Mouse (Mus musculus) embryonic facial prominence, embryonic 15.5 days (tissue): ENCODE data around the gene Itpkb. TPM values are rescaled to one million over a fixed set of nuclear protein-coding genes. Genes with fewer than 3 reads are reported as not detected.

Experiments
- ATAC-seq: fragments of 200-750 bp; cut with Nextera tagmentation; 2 replicates; pipeline ENCODE4 v1.8.0; 2017; ENCODE audit warnings: low read depth, moderate TSS enrichment; ENCODE audit not compliant: insufficient number of reproducible peaks, low FRiP score, low TSS enrichment
- H3K27ac ChIP-seq: fragments of 300-500 bp; sonication (generic); replicated peaks from 2 replicates; pipeline ENCODE4 v1.5.1; 2015; ENCODE audit warnings: mild to moderate bottlenecking, inconsistent platforms
- H3K27me3 ChIP-seq: fragments of 300-500 bp; sonication (generic); 2 replicates; pipeline ENCODE4 v1.6.1; 2015; ENCODE audit warnings: inconsistent platforms
- H3K36me3 ChIP-seq: fragments of 300-500 bp; sonication (generic); 2 replicates; pipeline ENCODE4 v1.6.1; 2015; ENCODE audit warnings: mild to moderate bottlenecking, inconsistent platforms
- H3K4me1 ChIP-seq: fragments of 300-500 bp; sonication (generic); 2 replicates; pipeline ENCODE4 v1.6.1; 2015; ENCODE audit warnings: inconsistent platforms
- H3K4me2 ChIP-seq: fragments of 300-500 bp; sonication (generic); replicated peaks from 2 replicates; pipeline ENCODE4 v1.6.1; 2015; ENCODE audit warnings: mild to moderate bottlenecking, inconsistent platforms
- H3K4me3 ChIP-seq: fragments of 300-500 bp; sonication (generic); replicated peaks from 2 replicates; pipeline ENCODE4 v1.5.1; 2015; ENCODE audit warnings: mild to moderate bottlenecking, inconsistent platforms
- H3K9ac ChIP-seq: fragments of 300-500 bp; sonication (generic); 2 replicates; pipeline ENCODE4 v1.6.1; 2015; ENCODE audit warnings: inconsistent platforms
- H3K9me3 ChIP-seq: fragments of 300-500 bp; sonication (generic); replicated peaks from 2 replicates; pipeline ENCODE4 v1.6.1; 2016; ENCODE audit warnings: inconsistent platforms
- WGBS: fragments of 180-500 bp; shearing (Covaris S2); methylation state at CpG from one replicate; pipeline ENCODE4 v1.1.7; 2015; 5-methylcytosine and 5-hydroxymethylcytosine counted together
- polyA plus RNA-seq: library from polyadenylated mRNA; unstranded; fragments of >200 nt; fragmentation: Nextera tagmentation; extraction: Ambion mirVana; gene quantifications from 2 replicates; pipeline ENCODE4 v1.2.1, GENCODE M21; 2015

Itpkb gene
- polyA plus RNA-seq, 1 experiment from 2014 or later = 13.5 TPM

DNA sequence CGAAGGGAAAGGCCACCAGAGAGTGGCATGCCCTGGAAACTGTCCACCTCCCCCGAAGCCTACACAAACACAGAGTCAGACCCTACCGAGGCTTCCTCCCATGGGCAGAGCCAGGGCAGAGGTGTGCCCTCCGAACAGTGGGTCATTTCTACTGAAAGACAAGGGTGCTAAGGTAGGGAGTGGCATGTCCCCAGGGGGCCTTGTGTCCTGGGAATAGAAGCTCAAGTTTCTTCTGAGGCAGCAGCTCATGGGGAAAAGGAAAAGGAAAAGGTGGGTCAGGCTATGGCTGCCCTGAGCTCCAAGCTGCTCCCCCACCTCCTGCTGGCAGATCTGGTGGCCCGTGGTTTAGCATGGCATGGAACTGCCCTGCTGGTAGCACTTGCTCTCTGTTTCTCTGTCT lies 79.5 kb downstream of the Itpkb start:
- Histone ChIP-seq H3K4me2 (no peak overlapping the region), H3K9ac (no peak overlapping the region), H3K27me3 (no peaks in the 10 kb centered on the region), H3K9me3 (no peaks in the 10 kb centered on the region), H3K4me3 (no peak overlapping the region), H3K36me3 (0 out of 2 replicates have a peak, but pooled peaks cover 10% of the 10 kb centered on the region), H3K4me1 (peaks cover 53% of the 10 kb centered on the region), H3K27ac (no peak overlapping the region)
- 63% methylated on average over 5 of the region's 5 CpGs for WGBS
- no peak for ATAC-seq

DNA sequence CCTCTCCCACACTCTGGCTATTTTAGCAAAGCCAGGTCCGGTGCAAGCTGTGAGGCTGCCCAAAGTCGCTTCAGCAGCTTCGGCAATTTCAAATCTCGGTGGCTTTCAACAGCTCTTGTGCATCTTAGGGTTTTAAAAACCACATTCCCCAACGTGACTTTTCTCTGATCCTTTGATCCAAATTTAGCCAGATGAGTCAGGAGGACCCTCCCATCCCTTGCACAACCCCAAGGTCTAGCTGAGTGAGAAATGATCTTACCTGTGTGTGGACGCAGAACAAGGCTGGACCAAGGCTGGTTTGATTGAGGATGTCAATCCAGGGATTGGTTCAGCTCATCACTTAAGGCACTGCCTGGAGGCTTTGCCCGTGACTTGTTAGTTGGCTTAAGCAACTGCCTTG lies 80.0 kb downstream of the Itpkb start:
- H3K4me1 ChIP-seq = peaks cover 48% of the 10 kb centered on the region
- no peak overlapping the region for H3K4me3 ChIP-seq
- no peak overlapping the region for H3K9ac ChIP-seq
- peaks cover 16% of the 10 kb centered on the region; the same call in 1 of the 2 replicates for H3K36me3 ChIP-seq
- no peaks in the 10 kb centered on the region for H3K27me3 ChIP-seq
- H3K27ac ChIP-seq = no peak overlapping the region
- WGBS = 46% methylated on average over 7 of the region's 7 CpGs
- no peak overlapping the region for H3K4me2 ChIP-seq
- H3K9me3 ChIP-seq = no peaks in the 10 kb centered on the region
- ATAC-seq = no peak

DNA sequence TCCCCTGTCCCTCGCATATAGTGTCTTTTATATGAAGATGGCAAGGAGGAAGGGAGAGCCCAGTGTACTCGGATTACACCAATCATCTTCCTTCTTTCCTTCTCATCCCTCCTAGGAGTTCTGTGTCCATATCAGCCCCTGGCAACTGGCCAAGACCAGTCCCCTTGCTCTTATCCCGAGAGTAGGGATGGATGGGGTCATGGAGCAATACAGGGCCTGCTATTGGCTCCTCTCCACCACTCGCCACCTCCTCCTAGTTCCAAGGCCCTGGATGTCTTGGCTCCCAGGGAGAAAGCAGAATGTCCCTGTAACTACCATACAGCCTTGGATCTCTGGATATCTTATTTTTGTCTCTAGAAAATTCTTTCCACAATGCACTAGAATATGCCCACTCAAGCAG lies 84.8 kb downstream of the Itpkb start:
- Histone ChIP-seq H3K27ac (no peak overlapping the region), H3K4me2 (no peak overlapping the region), H3K4me1 (peaks cover 8% of the 10 kb centered on the region; the same call in 1 of the 2 replicates), H3K9me3 (no peaks in the 10 kb centered on the region), H3K9ac (no peak overlapping the region), H3K4me3 (no peak overlapping the region), H3K27me3 (no peaks in the 10 kb centered on the region), H3K36me3 (peaks cover 49% of the 10 kb centered on the region)
- ATAC-seq = no peak
- WGBS = 67% methylated on average over 4 of the region's 4 CpGs

DNA sequence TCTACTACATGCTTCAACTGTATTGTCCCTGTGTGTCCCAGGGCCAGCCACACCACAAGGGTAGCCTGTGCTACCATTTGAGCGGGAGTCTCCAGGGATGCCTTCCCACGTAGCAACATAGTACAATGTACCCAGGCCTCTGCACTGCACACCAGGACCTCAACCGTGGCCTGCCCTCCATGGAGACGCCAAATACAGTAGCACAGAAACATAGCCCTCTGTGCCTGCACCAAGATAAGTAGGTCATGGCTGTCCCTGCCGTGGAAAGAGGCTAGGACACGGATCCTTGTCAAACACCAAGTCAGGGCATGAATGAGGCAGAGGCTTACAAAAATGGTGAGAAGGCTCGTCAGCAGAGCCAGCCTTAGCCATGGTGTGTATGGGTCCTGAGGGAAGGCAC lies 85.6 kb downstream of the Itpkb start:
- Histone ChIP-seq H3K36me3 (peaks cover 56% of the 10 kb centered on the region), H3K4me3 (no peak overlapping the region), H3K4me2 (no peak overlapping the region), H3K9ac (no peak overlapping the region), H3K27me3 (no peaks in the 10 kb centered on the region), H3K9me3 (no peaks in the 10 kb centered on the region), H3K27ac (no peak overlapping the region), H3K4me1 (0 out of 2 replicates have a peak, but pooled peaks cover 4% of the 10 kb centered on the region)
- ATAC-seq = no peak
- WGBS = 89% methylated on average over 7 of the region's 7 CpGs

DNA sequence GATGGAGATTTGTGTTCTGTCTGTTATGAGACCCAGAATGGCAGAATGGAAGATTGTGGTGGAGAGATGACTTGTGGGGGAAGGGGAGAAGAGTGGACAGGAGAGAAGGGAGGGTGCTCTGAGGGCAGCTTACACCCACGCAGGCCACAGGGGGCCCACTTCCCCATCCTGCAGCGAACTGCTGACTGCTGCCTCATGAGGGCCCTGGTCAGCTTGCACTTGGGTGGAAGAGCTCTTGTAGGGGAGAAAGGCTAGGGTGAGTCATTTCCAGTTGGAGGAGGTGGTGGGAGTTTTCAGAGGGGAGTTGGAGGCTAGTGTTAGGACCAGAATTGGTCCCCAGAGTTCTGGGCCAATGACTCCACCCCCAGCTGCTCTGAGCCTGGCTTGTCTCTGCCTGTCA lies 86.8 kb downstream of the Itpkb start:
- Histone ChIP-seq H3K9ac (no peak overlapping the region), H3K36me3 (peaks cover 62% of the 10 kb centered on the region), H3K4me2 (no peak overlapping the region), H3K4me3 (no peak overlapping the region), H3K9me3 (no peaks in the 10 kb centered on the region), H3K27me3 (no peaks in the 10 kb centered on the region), H3K4me1 (peaks cover 12% of the 10 kb centered on the region), H3K27ac (no peak overlapping the region)
- ATAC-seq = no peak
- WGBS = 64% methylated on average over 2 of the region's 2 CpGs

DNA sequence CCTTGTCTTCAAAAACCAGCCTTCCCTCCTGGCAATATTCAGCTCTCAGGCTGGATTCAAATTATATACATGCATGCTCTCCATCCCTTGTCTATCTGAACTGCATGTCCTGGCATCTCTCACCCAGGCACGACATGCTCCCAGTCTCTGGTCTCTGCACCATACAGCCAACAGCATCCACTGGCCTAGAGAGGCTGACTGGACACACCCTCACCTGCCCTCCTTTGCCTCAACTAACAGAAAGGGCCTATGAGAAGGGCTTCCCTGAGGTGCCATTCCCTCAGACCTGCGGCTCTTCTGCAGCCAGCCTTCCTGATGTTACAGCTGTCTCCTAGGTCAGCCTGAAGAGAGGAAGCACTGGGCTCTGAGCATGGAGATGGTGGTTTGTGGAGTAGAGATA lies 88.8 kb downstream of the Itpkb start:
- H3K9me3 ChIP-seq = no peaks in the 10 kb centered on the region
- H3K27ac ChIP-seq = no peak overlapping the region
- no peak overlapping the region for H3K9ac ChIP-seq
- peaks cover 53% of the 10 kb centered on the region for H3K36me3 ChIP-seq
- no peak for ATAC-seq
- no peak overlapping the region for H3K4me3 ChIP-seq
- WGBS = 93% methylated on average over 2 of the region's 2 CpGs
- H3K4me2 ChIP-seq = no peak overlapping the region
- H3K27me3 ChIP-seq = no peaks in the 10 kb centered on the region
- peaks cover 14% of the 10 kb centered on the region for H3K4me1 ChIP-seq

DNA sequence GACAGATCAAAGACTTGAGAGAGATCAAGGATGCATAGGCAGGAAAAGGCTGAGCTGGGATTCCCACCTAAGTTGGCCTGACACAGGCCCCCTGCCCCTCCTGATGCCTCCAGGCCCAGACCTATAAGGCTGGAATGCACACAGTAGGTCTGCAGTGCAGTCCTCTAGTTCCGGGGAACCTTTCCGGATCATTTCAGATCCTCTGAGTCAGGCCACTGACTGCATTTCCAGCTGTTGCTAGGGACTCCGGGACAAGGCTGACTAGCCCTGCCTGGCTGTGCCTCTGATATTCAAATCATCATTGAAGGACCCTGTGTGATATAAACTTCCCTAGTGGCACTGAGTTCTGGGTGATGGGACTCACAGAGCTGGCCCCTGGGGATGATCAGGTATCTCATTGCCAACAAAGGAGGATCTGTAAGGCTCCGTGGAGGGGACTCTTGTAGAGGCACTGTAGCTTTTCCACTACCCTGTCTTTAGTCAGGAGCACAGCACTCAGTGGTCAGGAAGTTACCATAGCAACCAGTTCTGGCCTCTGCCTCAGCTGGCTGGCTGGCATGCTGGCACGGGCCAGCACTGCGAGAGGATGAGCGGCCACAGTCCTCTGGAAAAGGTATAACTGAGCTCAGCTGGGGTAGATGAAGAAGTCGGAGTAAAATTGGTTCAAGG lies 90.3 kb downstream of the Itpkb start:
- WGBS = 61% methylated on average over 8 of the region's 8 CpGs
- Histone ChIP-seq H3K9ac (no peak overlapping the region), H3K4me1 (peaks cover 14% of the 10 kb centered on the region), H3K9me3 (no peaks in the 10 kb centered on the region), H3K27ac (no peak overlapping the region), H3K27me3 (no peaks in the 10 kb centered on the region), H3K4me2 (no peak overlapping the region), H3K36me3 (peaks cover 53% of the 10 kb centered on the region), H3K4me3 (no peak overlapping the region)
- ATAC-seq = no peak

DNA sequence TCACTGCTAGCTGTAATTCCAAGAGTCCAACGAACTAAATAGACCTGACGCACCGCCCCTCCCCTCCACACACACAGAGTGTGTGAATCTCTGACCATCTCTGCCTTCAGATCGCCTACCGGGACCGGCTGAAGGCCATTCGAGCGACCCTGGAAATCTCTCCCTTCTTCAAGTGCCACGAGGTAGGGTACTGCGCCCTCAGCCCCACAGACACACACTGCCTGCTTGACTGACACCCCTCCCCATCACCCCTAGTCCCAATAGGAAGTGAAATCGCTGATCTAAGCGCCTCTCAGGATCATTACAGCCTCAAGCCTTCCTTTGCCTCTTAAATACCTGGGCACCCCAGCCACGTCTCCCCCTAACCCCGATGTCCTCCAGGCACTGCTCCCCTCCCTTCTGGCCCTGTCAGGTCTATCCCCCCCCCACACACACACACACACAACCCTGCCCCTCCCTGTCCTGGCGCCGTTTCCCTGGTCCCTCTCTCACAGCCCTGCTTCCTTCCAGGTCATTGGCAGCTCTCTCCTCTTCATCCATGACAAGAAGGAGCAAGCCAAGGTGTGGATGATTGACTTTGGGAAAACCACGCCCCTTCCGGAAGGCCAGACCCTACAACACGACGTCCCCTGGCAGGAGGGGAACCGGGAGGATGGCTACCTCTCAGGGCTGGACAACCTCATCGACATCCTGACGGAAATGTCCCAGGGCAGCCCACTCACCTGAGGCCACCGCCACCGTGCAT lies 91.1 kb downstream of the Itpkb start:
- Histone ChIP-seq H3K36me3 (peaks cover 46% of the 10 kb centered on the region), H3K4me3 (no peak overlapping the region), H3K27me3 (no peaks in the 10 kb centered on the region), H3K4me2 (no peak overlapping the region), H3K9ac (no peak overlapping the region), H3K27ac (no peak overlapping the region), H3K9me3 (no peaks in the 10 kb centered on the region), H3K4me1 (peaks cover 14% of the 10 kb centered on the region)
- no peak for ATAC-seq
- 62% methylated on average over 25 of the region's 25 CpGs for WGBS

DNA sequence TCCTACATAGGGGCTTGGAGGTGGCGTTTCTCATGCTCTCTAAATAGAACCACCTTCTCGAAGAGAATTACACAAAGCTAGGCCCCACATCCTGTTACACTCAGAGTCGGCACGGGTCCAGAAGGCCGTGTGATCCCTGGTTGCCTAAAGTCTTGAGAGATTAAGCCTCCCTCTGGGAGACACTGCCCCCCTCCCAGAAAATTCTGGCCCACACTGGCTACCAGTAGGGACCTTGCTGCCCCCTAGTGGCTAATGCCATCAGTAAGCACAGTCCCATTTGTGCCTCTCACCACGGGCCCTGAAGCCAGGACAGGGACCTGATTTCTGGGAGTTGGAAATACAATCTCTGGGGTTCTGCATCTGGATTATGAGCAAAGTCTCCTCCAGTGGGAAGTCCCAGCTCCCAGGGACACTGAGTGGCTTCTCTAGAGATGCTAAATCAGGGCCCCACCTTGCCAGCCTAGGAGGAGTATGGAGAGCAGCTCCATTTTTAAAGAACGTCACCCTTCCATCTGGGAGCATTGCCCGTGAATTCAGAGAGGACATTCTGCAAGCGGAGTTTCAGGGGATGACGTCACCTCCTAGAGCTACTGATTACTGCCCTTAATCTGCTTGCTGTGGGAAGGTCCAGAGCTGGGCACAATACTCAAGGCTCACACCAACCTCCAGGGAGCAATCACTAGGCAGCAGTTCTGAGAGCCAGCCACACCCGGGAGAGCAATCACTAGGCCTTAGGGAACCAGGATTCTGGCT lies 92.0 kb downstream of the Itpkb start:
- Histone ChIP-seq H3K9ac (no peak overlapping the region), H3K27me3 (no peaks in the 10 kb centered on the region), H3K9me3 (no peaks in the 10 kb centered on the region), H3K4me1 (peaks cover 15% of the 10 kb centered on the region), H3K36me3 (peaks cover 45% of the 10 kb centered on the region), H3K27ac (no peak overlapping the region), H3K4me2 (no peak overlapping the region), H3K4me3 (no peak overlapping the region)
- ATAC-seq = no peak
- WGBS = 33% methylated on average over 11 of the region's 11 CpGs

DNA sequence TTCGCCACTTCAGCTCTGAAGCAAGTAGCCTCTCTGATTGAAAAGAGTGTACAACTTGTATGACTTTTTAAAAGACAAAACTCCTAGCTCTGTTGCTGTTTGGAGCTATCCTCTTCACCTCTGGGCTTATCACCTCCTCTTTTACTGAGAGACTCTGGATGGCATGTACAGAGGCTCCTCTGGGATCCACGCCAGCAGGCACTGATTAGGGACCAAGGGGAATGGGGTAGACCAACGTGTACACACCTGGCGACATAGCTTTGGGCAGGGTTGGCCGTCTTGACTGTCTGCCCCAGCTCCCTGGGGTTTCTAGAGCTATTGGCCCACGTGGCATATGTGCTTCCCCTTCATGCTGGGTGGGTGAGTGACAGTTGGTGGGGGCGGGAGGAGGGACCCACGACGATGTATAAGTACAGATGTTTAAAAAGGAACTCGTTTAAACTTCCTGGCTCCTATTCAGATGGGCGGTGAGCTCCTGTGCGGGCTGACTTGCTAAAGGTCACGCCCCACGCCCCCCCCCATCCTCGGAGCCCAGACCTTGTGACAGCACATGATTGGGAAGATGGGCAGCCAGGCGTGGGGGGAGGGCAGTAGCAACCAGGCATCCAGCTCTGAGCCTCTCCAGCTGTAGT lies 92.8 kb downstream of the Itpkb start:
- no peaks in the 10 kb centered on the region for H3K9me3 ChIP-seq
- no peak for ATAC-seq

DNA sequence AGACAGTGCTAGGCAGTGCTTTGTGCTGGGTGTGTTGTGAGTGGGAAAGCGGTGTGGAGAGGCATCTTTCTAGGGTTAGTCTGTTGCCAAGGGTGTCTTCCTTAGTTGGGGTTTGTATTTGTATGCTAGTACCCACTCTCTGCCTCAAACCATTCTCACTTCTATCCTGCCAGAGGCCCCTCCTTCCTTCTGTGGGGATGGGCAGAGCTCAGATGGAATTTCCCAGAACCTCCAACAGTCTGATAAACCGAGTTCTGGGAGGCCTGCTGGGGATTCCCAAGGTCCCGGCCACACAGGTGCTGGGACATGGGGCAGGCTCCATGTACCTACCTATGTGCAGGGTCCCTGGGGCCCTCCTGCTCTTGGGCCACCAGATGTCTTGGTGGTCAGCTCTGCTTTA lies 93.6 kb downstream of the Itpkb start:
- WGBS = 70% methylated on average over 3 of the region's 3 CpGs
- no peak for ATAC-seq

More for the DNA sequence above, 92.8 kb downstream of the Itpkb start:
- 46% methylated on average over 16 of the region's 16 CpGs for WGBS
- Histone ChIP-seq H3K27ac (no peak overlapping the region), H3K9ac (no peak overlapping the region), H3K36me3 (peaks cover 39% of the 10 kb centered on the region), H3K4me3 (no peak overlapping the region), H3K4me1 (peaks cover 23% of the 10 kb centered on the region), H3K4me2 (no peak overlapping the region), H3K27me3 (no peaks in the 10 kb centered on the region)

More for the DNA sequence above, 93.6 kb downstream of the Itpkb start:
- Histone ChIP-seq H3K4me3 (no peak overlapping the region), H3K27ac (no peak overlapping the region), H3K9me3 (no peaks in the 10 kb centered on the region), H3K4me1 (peaks cover 28% of the 10 kb centered on the region), H3K4me2 (no peak overlapping the region), H3K9ac (no peak overlapping the region), H3K27me3 (no peaks in the 10 kb centered on the region), H3K36me3 (peaks cover 32% of the 10 kb centered on the region; the same call in 1 of the 2 replicates)
